Mouse (Mus musculus) olfactory bulb, adult 2 months (tissue): ENCODE measurements around the gene Ccdc183.

Experiments used
- CTCF ChIP-seq: fragments of 200-500 bp; IDR thresholded peaks from 2 replicates; pipeline ENCODE4 v1.5.1; 2012; ENCODE audit warnings: low read depth, mild to moderate bottlenecking, low read length, moderate library complexity; ENCODE audit not compliant: insufficient read depth
- POLR2A ChIP-seq: fragments of 200-500 bp; IDR thresholded peaks from 2 replicates; pipeline ENCODE4 v1.6.1; 2012; ENCODE audit warnings: mild to moderate bottlenecking, low read depth, low read length, moderate library complexity; ENCODE audit not compliant: insufficient read depth

DNA sequence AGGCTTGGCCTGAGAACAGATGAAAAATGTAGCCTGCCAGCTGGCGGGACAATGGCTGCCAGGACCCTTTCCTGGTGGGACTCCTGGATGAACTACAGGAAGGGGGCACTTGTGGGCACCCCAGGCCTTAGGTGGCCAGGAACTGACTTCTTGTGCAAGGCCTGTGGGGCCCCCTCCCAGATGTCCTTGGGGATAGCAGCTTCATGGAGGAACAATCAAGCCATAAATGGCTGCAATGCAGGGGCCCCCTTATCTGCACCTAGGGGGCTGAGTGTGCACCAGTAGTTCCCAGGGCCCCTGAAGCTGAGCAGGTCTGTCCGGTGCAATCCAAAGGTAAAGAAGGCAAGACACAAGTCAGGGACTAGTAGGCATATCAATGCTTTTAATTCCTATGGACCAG, 44.4 kb downstream of the Ccdc183 start:
- TF ChIP-seq POLR2A (no peak), CTCF (no peak)
